Mouse (Mus musculus) kidney, embryonic 15.5 days (tissue): ENCODE results near the gene Slc39a11. TPM values are rescaled to one million over a fixed set of nuclear protein-coding genes. Genes with fewer than 3 reads are reported as not detected.
A peak's percentile ranks its signal among the peaks of the same experiment; 100 is the strongest.

Source experiments
- ATAC-seq: fragments of 200-750 bp; cut with Nextera tagmentation; replicated peaks from 2 replicates; pipeline ENCODE4 v1.8.0; 2017; ENCODE audit warnings: moderate TSS enrichment; ENCODE audit not compliant: low FRiP score
- H3K27ac ChIP-seq: fragments of 300-500 bp; sonication (generic); 2 replicates; pipeline ENCODE4 v1.5.1; 2015; ENCODE audit warnings: mild to moderate bottlenecking, inconsistent platforms
- H3K27me3 ChIP-seq: fragments of 300-500 bp; sonication (generic); 2 replicates; pipeline ENCODE4 v1.6.1; 2015; ENCODE audit warnings: inconsistent platforms
- H3K36me3 ChIP-seq: fragments of 300-500 bp; sonication (generic); 2 replicates; pipeline ENCODE4 v1.6.1; 2015; ENCODE audit warnings: inconsistent platforms
- H3K4me1 ChIP-seq: fragments of 300-500 bp; sonication (generic); 2 replicates; pipeline ENCODE4 v1.6.1; 2015; ENCODE audit warnings: inconsistent platforms
- H3K4me2 ChIP-seq: fragments of 300-500 bp; sonication (generic); 2 replicates; pipeline ENCODE4 v1.6.1; 2015; ENCODE audit warnings: moderate library complexity, mild to moderate bottlenecking, inconsistent platforms
- H3K4me3 ChIP-seq: fragments of 300-500 bp; sonication (generic); replicated peaks from 2 replicates; pipeline ENCODE4 v1.5.1; 2015; ENCODE audit warnings: mild to moderate bottlenecking, inconsistent platforms
- H3K9ac ChIP-seq: fragments of 300-500 bp; sonication (generic); 2 replicates; pipeline ENCODE4 v1.6.1; 2015; ENCODE audit warnings: mild to moderate bottlenecking, inconsistent platforms
- H3K9me3 ChIP-seq: fragments of 300-500 bp; sonication (generic); replicated peaks from 2 replicates; pipeline ENCODE4 v1.6.1; 2016; ENCODE audit warnings: inconsistent platforms
- WGBS: fragments of 180-500 bp; shearing (Covaris S2); methylation state at CpG from one replicate; pipeline ENCODE4 v1.1.7; 2015; ENCODE audit warnings: mixed read lengths; 5-methylcytosine and 5-hydroxymethylcytosine counted together
- polyA plus RNA-seq: library from polyadenylated mRNA; unstranded; fragments of >200 nt; fragmentation: Nextera tagmentation; extraction: Ambion mirVana; gene quantifications from 2 replicates; pipeline ENCODE4 v1.2.1, GENCODE M21; 2015

The Slc39a11 gene
- polyA plus RNA-seq, 1 experiment from 2014 or later: 22.2 TPM

- Histone ChIP-seq H3K36me3 (no peaks in the 10 kb centered on the region), H3K4me3 (no peak overlapping the region), H3K9ac (no peak overlapping the region), H3K27me3 (no peaks in the 10 kb centered on the region), H3K4me1 (peaks cover 11% of the 10 kb centered on the region), H3K27ac (no peak overlapping the region), H3K4me2 (no peak overlapping the region), H3K9me3 (peaks cover 4% of the 10 kb centered on the region)
- ATAC-seq: no peak
- WGBS: 80% methylated on average over 1 of the region's 1 CpGs
These were observed 252.5 kb downstream of the Slc39a11 start for GRCm38 (mm10) chr11:113397394-113397793.

DNA sequence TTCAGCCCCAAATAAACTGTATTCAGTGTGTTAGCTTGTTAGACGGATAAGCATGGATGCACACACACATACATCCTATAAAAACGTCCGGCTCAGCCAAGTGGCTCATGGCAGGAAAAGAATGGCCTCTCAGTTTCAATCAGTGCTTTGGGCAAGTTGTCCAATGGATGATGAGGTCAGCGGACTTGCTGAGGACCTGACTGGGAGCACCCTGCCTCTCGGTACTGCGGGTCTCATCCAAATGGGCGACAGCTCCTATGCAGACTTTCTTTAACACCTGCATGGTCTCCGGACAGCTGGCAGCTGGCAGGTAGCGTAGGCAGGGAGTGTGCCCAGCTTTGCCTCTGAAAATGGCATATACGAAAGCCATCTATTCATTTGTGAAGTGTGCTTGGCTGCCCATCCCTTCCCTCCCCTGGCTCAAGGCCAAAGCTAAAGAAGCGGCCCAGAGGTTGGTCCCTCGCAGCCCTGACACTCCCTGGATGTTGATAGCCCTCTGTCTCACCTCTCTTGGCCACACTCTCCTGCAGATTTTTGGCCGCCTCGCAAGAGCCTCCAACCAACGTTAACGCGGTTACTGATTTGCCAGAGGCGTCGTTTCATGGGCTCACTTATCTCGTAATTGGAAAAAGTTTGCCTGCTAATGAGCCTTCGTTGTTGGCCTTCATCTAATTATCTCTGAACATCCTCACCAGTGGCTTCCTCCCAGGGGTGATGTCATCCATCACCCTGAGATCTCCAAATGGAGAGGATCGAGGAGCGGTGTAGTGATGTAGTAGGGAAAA lies 256.3 kb downstream of the Slc39a11 start:
- H3K36me3 ChIP-seq: no peaks in the 10 kb centered on the region
- no peak overlapping the region for H3K27ac ChIP-seq
- no peaks in the 10 kb centered on the region for H3K27me3 ChIP-seq
- no peak for ATAC-seq
- no peak overlapping the region for H3K4me3 ChIP-seq
- no peak overlapping the region for H3K9ac ChIP-seq
- H3K4me1 ChIP-seq: peaks cover 15% of the 10 kb centered on the region
- no peak overlapping the region for H3K4me2 ChIP-seq
- peaks cover 4% of the 10 kb centered on the region for H3K9me3 ChIP-seq
- 62% methylated on average over 23 of the region's 23 CpGs for WGBS

- Histone ChIP-seq H3K27ac (no peak overlapping the region), H3K9me3 (no peaks in the 10 kb centered on the region), H3K4me1 (peaks cover 15% of the 10 kb centered on the region), H3K36me3 (no peaks in the 10 kb centered on the region), H3K27me3 (no peaks in the 10 kb centered on the region), H3K4me3 (no peak overlapping the region), H3K9ac (no peak overlapping the region), H3K4me2 (no peak overlapping the region)
- no peak for ATAC-seq
- 91% methylated on average over 12 of the region's 12 CpGs for WGBS
These were observed 258.2 kb downstream of the Slc39a11 start for GRCm38 (mm10) chr11:113391664-113392063.

DNA sequence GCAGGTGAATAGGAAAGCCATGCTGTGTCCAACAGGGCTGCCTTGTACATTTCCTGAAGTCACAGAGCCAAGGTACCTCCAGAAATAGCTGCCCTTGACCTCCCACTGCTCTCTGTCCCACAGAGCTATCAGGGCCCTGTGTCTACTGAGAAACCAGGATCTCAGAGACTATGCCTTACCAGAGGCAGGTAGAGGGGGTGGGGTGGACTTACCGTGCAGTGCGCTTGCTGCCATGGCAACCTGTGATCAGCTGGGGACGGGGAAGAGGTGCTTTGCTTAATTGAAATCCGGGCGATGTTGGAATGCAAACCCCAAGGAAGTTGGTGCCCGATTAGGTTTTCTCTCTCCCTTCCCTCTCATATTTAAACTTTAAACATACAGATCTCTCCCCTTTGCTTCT lies 260.2 kb downstream of the Slc39a11 start:
- ATAC-seq: no peak
- no peak overlapping the region for H3K4me2 ChIP-seq
- H3K4me1 ChIP-seq: peaks cover 15% of the 10 kb centered on the region
- H3K27ac ChIP-seq: no peak overlapping the region
- no peaks in the 10 kb centered on the region for H3K9me3 ChIP-seq
- H3K4me3 ChIP-seq: no peak overlapping the region
- H3K9ac ChIP-seq: no peak overlapping the region
- no peaks in the 10 kb centered on the region for H3K36me3 ChIP-seq
- WGBS: 51% methylated on average over 6 of the region's 6 CpGs
- H3K27me3 ChIP-seq: no peaks in the 10 kb centered on the region

DNA sequence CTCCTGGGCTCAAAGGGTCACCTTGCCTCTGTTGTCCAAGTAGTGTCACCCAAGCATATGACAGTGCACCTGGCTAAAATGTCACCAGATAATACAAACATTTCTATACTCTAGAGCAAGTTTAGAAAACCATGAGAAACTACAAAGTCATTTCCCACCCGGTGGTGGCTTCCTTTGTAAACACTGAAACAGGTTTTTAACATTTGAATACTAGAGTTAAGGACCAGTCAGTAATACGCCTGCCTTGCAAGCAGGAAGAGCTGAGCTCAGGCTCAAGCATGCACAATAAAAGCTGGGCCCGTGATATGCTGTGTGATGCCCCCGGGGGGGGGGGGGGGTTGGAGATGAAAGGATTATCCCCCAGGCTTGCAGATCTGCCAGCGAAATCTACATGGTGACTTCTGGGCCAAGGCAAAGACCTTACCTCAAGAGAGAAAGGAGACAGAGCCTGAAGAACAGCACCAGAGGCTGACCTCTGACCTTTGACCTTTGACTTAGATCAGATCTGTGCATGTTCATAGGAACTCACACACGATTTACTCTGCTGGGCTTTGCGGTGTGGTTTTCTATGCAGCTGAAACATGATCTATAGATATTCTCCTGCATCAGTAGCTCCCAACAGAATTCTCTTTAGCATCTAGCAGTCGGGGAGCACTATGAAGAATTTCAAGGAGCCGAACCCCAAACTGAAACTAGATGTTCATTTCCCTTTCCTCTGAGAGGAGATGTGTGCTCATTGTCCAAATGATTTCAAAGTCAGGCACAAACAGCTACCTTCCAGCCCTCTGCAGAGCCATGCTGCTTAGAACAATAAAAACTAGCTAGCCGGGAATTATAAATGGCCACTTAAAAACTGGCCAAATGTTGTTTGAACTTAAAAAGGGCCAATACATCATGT lies 267.0 kb downstream of the Slc39a11 start:
- no peaks in the 10 kb centered on the region for H3K36me3 ChIP-seq
- H3K27me3 ChIP-seq: no peaks in the 10 kb centered on the region
- H3K27ac ChIP-seq: no peak overlapping the region
- no peak overlapping the region for H3K9ac ChIP-seq
- H3K4me3 ChIP-seq: no peak overlapping the region
- no peak for ATAC-seq
- peaks cover 9% of the 10 kb centered on the region; the same call in 1 of the 2 replicates for H3K4me1 ChIP-seq
- WGBS: 30% methylated on average over 10 of the region's 10 CpGs
- H3K9me3 ChIP-seq: no peaks in the 10 kb centered on the region
- no peak overlapping the region for H3K4me2 ChIP-seq

DNA sequence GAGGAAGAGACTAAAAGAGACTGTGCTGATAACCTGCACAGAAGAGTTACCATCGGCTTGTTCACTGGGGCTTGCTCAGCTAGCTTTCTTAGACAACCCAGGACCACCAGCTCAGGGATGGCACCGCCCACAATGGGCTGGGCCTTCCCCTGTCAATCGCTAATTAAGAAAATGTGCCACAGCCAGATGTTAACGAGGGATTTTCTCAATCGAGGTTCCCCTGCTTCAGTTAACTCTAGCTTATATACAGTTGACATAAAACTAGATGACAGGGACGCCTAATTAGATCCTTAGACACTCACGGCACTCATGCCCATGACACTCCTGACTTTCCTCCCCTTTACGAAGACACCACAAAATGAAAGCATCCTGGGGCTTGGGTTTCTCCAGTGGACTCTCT lies 268.3 kb downstream of the Slc39a11 start:
- Histone ChIP-seq H3K27ac (no peak overlapping the region), H3K4me1 (peaks cover 9% of the 10 kb centered on the region; the same call in 1 of the 2 replicates), H3K4me3 (no peak overlapping the region), H3K27me3 (no peaks in the 10 kb centered on the region), H3K36me3 (no peaks in the 10 kb centered on the region), H3K4me2 (no peak overlapping the region), H3K9me3 (no peaks in the 10 kb centered on the region), H3K9ac (no peak overlapping the region)
- WGBS: 77% methylated on average over 8 of the region's 8 CpGs
- no peak for ATAC-seq

DNA sequence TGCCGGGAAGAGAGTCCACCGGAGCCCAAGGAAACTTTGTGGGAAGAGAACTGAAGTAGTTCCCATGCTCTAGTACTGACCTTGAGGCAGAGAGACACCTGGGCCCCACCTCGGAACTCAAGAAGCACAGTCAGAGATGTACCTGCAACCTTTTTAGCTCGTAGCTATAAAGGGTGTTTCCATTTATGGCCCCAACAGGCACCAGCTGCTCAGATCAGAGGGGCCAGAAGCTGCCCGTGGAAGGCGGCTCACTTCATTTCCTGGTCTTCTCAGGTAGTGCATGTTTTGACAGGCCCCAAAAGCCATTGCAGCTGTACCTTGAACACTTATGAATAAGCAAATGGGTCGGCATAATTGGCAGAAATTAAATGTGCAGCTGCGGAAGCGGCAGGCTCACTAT lies 271.0 kb downstream of the Slc39a11 start:
- no peak for ATAC-seq
- no peak overlapping the region for H3K4me2 ChIP-seq
- H3K9ac ChIP-seq: no peak overlapping the region
- H3K4me1 ChIP-seq: peaks cover 9% of the 10 kb centered on the region; the same call in 1 of the 2 replicates
- 66% methylated on average over 9 of the region's 9 CpGs for WGBS
- H3K36me3 ChIP-seq: no peaks in the 10 kb centered on the region
- no peaks in the 10 kb centered on the region for H3K9me3 ChIP-seq
- H3K27me3 ChIP-seq: no peaks in the 10 kb centered on the region
- H3K4me3 ChIP-seq: no peak overlapping the region
- no peak overlapping the region for H3K27ac ChIP-seq

DNA sequence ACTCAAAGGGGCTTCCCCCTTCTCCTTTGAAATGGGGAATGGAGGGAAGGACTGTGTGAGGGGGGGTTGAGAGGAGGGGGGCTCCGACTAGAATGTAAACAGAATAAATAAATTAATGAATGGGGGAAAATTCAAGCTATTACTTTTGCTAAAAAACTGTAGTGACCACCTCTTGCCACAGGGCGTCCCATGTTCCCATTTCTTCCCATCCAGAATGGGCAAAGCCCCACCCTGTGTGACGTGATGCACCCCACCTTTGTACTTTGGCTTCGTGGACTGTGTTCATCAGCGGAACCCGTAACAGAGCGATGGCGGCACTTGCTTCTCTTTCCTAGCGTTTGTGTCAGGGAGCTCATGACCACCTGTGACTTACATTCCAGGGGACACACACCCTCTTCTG lies 273.8 kb downstream of the Slc39a11 start:
- Histone ChIP-seq H3K4me3 (no peak overlapping the region), H3K27ac (no peak overlapping the region), H3K4me2 (no peak overlapping the region), H3K9me3 (no peaks in the 10 kb centered on the region), H3K4me1 (no peaks in the 10 kb centered on the region), H3K27me3 (no peaks in the 10 kb centered on the region), H3K9ac (no peak overlapping the region), H3K36me3 (no peaks in the 10 kb centered on the region)
- WGBS: 85% methylated on average over 9 of the region's 9 CpGs
- no peak for ATAC-seq

- Histone ChIP-seq H3K9me3 (no peaks in the 10 kb centered on the region), H3K4me1 (peaks cover 4% of the 10 kb centered on the region), H3K27ac (no peak overlapping the region), H3K27me3 (0 out of 2 replicates have a peak, but pooled peaks cover 4% of the 10 kb centered on the region), H3K4me2 (no peak overlapping the region), H3K36me3 (no peaks in the 10 kb centered on the region), H3K4me3 (no peak overlapping the region), H3K9ac (no peak overlapping the region)
- WGBS: 91% methylated on average over 10 of the region's 10 CpGs
- no peak for ATAC-seq
These were observed 276.0 kb downstream of the Slc39a11 start for GRCm38 (mm10) chr11:113373926-113374325.

DNA sequence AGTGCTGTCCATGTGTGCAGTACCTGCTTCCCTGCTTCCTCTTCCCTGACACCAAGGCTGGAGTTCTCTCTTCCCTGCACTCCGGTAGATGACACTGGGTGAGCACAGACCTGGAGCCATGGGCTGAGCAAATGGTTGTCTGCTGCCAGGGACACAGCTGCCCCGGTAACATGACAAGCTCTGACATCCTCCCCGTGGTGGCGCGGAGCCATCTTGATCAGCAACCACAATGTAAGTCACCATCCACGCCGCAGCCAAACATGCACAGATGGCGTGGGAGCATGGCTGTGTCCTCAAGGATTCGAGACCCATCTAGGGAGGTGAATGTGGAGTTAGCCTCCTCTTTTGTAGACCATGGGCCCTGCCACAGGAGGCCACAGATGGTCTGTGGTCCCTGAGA lies 276.5 kb downstream of the Slc39a11 start:
- Histone ChIP-seq H3K36me3 (no peaks in the 10 kb centered on the region), H3K4me2 (no peak overlapping the region), H3K27ac (no peak overlapping the region), H3K9ac (no peak overlapping the region), H3K27me3 (0 out of 2 replicates have a peak, but pooled peaks cover 4% of the 10 kb centered on the region), H3K4me1 (peaks cover 5% of the 10 kb centered on the region), H3K4me3 (no peak overlapping the region), H3K9me3 (no peaks in the 10 kb centered on the region)
- ATAC-seq: no peak
- whole genome bisulfite sequencing: 94% methylated on average over 9 of the region's 9 CpGs

DNA sequence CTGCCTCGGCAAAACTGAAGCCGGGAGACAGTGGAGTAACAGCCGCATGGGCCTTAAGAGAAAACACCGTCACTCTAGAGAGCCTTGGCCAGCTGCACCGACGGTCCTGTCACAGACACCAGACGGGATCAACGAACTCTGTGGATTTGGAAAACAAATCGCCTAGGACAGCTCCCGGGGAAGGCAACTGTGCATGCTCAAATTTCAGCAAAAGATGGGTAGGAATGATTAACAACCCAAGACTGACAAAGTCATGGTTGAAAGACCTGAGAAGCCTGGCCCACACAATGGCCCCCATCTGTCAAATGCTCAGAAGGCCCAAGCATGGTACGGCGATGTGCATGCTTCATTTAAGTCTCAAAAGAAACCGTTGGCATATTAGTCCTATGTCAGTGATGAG lies 281.8 kb downstream of the Slc39a11 start:
- no peak overlapping the region for H3K9ac ChIP-seq
- H3K4me2 ChIP-seq: peak overlapping the region; percentile 23; the same call in 1 of the 2 replicates
- WGBS: 22% methylated on average over 13 of the region's 13 CpGs
- H3K4me3 ChIP-seq: no peak overlapping the region
- ATAC-seq: peak; percentile 50
- no peaks in the 10 kb centered on the region for H3K36me3 ChIP-seq
- H3K27ac ChIP-seq: 0 out of 2 replicates have a peak overlapping the region, but pooled peaks have one; percentile 48
- H3K9me3 ChIP-seq: no peaks in the 10 kb centered on the region
- H3K4me1 ChIP-seq: peaks cover 29% of the 10 kb centered on the region
- 0 out of 2 replicates have a peak, but pooled peaks cover 10% of the 10 kb centered on the region for H3K27me3 ChIP-seq
